Mouse (Mus musculus) megakaryocyte, embryonic 14.5 days (primary cell): ENCODE measurements around the gene Adamts16. TPM values are rescaled to one million over a fixed set of nuclear protein-coding genes. Genes with fewer than 3 reads are reported as not detected.

Experiments used
- H3K27me3 ChIP-seq: replicated peaks from 2 replicates; pipeline ENCODE3; 2012; ENCODE audit warnings: inconsistent platforms
- H3K36me3 ChIP-seq: replicated peaks from 2 replicates; pipeline ENCODE3; 2012; ENCODE audit warnings: low read length, inconsistent platforms, mixed read lengths
- H3K4me1 ChIP-seq: 2 replicates; pipeline ENCODE4 v1.6.1; 2012; ENCODE audit warnings: inconsistent platforms
- H3K4me3 ChIP-seq: replicated peaks from 2 replicates; pipeline ENCODE3; 2012; ENCODE audit warnings: moderate library complexity, mild to moderate bottlenecking, inconsistent platforms
- H3K9me3 ChIP-seq: 2 replicates; pipeline ENCODE4 v1.6.1; 2012; ENCODE audit warnings: inconsistent platforms
- FLI1 ChIP-seq: IDR thresholded peaks from 2 replicates; pipeline ENCODE4 v1.6.1; 2012; ENCODE audit warnings: low read length, inconsistent platforms, mixed read lengths
- GATA1 ChIP-seq: IDR thresholded peaks from 3 replicates; pipeline ENCODE4 v1.6.1; 2012; ENCODE audit warnings: mixed read lengths, low read length, inconsistent platforms, borderline replicate concordance
- polyA plus RNA-seq: library from polyadenylated mRNA; stranded (reverse); fragments of >175 nt; gene quantifications from 2 replicates; pipeline ENCODE4 v1.2.3, GENCODE M21; 2012; ENCODE audit warnings: low replicate concordance; ENCODE audit not compliant: insufficient read depth

The Adamts16 gene
- polyA plus RNA-seq, 1 experiment = not detected

- no peaks in the 10 kb centered on the region for H3K36me3 ChIP-seq
- no peaks in the 10 kb centered on the region for H3K9me3 ChIP-seq
- no peak for TF ChIP-seq FLI1
- no peak for TF ChIP-seq GATA1
- H3K4me3 ChIP-seq = no peak overlapping the region
- H3K27me3 ChIP-seq = peaks cover 11% of the 10 kb centered on the region
- peaks cover under 1% of the 10 kb centered on the region; the same call in 1 of the 2 replicates for H3K4me1 ChIP-seq
These were observed 5.4 kb downstream of the Adamts16 start for GRCm38 (mm10) chr13:70836246-70836645.

- H3K9me3 ChIP-seq = no peaks in the 10 kb centered on the region
- H3K4me1 ChIP-seq = no peaks in the 10 kb centered on the region
- TF ChIP-seq GATA1 (no peak), FLI1 (no peak)
- no peaks in the 10 kb centered on the region for H3K27me3 ChIP-seq
- H3K4me3 ChIP-seq = no peak overlapping the region
- H3K36me3 ChIP-seq = no peaks in the 10 kb centered on the region
These were observed 8.9 kb downstream of the Adamts16 start for GRCm38 (mm10) chr13:70832593-70833138.

DNA sequence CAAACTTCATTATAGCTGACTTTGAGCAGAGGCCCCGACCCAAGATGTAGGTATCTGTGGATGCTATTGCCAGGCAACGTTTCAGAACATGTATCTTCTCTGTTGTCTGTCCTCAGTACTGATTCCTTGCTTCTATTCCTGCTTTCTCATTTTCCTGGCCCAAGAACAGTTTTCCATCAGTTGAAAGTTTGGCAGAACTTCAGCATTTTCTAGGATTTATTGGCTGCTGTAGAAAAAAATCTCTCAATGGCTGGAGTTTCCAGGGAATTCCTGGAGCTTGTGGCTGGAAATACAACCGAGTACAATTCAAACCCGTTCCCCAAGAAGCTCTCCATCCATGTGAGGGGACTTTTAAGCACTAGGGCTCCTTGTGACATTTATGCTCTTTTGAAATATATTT is 10.6 kb downstream of the Adamts16 start:
- Histone ChIP-seq H3K4me3 (no peak overlapping the region), H3K9me3 (no peaks in the 10 kb centered on the region), H3K36me3 (no peaks in the 10 kb centered on the region), H3K27me3 (no peaks in the 10 kb centered on the region), H3K4me1 (no peaks in the 10 kb centered on the region)
- no peak for TF ChIP-seq GATA1

GRCm38 (mm10) chr13:70827507-70827906 is 14.1 kb downstream of the Adamts16 start:
- 0 out of 2 replicates have a peak, but pooled peaks cover 6% of the 10 kb centered on the region for H3K9me3 ChIP-seq
- no peaks in the 10 kb centered on the region for H3K27me3 ChIP-seq
- no peak overlapping the region for H3K4me3 ChIP-seq
- no peaks in the 10 kb centered on the region for H3K36me3 ChIP-seq
- TF ChIP-seq FLI1 (no peak), GATA1 (no peak)
- H3K4me1 ChIP-seq = no peaks in the 10 kb centered on the region

DNA sequence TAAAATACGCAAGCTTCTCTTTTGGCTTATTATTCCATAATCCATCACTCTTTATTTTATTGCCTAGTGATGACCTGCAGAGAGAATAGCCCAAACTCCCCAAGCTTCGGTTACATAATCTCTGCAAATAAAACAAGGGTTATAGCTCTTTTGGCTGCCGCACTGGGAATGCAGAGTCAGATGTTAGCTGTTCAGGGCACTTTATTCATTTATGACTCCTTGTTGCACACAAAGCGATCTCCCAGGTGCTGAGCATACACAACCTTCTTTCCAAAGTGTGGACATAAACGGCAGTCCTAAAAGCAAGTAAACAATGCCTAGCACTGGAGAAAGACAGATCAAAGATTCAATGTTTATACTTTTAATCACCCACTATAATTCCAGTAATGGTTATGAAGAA is 16.3 kb downstream of the Adamts16 start:
- Histone ChIP-seq H3K27me3 (no peaks in the 10 kb centered on the region), H3K36me3 (no peaks in the 10 kb centered on the region), H3K4me3 (no peak overlapping the region), H3K4me1 (no peaks in the 10 kb centered on the region), H3K9me3 (0 out of 2 replicates have a peak, but pooled peaks cover 6% of the 10 kb centered on the region)
- TF ChIP-seq GATA1 (no peak), FLI1 (no peak)

DNA sequence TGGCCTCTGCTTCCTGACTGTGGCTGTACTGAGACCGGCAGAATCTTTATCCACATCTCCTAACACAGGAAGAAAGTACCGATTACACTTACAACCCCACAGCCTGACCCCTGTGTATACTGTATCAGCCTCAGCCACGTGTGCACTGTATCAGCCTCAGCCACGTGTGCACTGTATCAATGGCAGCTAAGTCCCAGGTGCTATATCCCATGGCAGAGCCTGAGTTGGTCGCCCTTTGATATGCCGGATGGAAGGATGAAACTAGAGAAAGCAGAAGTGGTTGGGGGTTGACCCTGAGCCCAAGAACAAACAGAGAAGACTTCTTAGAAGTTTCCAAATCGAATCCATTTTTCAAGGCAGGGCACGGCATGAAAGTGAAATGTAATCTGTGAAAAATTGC is 17.9 kb downstream of the Adamts16 start:
- H3K4me1 ChIP-seq = no peaks in the 10 kb centered on the region
- no peak for TF ChIP-seq FLI1
- TF ChIP-seq GATA1 = no peak
- no peaks in the 10 kb centered on the region for H3K36me3 ChIP-seq
- H3K27me3 ChIP-seq = no peaks in the 10 kb centered on the region
- peak overlapping the region; percentile 69 for H3K4me3 ChIP-seq
- peaks cover 13% of the 10 kb centered on the region for H3K9me3 ChIP-seq

DNA sequence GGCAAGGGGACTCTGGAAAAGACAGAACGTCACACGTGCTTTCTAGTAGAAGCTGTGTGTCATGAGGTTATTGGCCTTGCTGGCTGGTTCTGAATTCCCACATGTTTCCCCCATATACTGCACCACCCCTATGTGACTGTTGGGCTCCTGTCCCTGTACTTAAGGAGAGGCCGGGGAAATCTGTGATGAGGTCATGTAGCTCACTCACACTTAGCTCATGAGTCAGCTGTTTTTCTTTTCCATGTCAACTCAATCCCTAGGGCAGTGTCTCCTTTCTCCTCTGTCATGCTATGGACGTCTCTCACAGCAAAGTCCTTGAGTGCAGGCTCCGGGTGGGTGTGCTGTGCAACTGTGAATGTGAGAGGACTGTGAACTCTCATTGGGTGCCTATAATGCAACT is 22.6 kb downstream of the Adamts16 start:
- H3K4me1 ChIP-seq = no peaks in the 10 kb centered on the region
- H3K4me3 ChIP-seq = no peak overlapping the region
- H3K9me3 ChIP-seq = peaks cover 28% of the 10 kb centered on the region
- no peaks in the 10 kb centered on the region for H3K36me3 ChIP-seq
- no peaks in the 10 kb centered on the region for H3K27me3 ChIP-seq
- TF ChIP-seq FLI1 (no peak), GATA1 (no peak)

GRCm38 (mm10) chr13:70814423-70814822 is 27.2 kb downstream of the Adamts16 start:
- Histone ChIP-seq H3K4me1 (no peaks in the 10 kb centered on the region), H3K4me3 (no peak overlapping the region), H3K9me3 (peaks cover 26% of the 10 kb centered on the region), H3K36me3 (no peaks in the 10 kb centered on the region), H3K27me3 (no peaks in the 10 kb centered on the region)
- no peak for TF ChIP-seq FLI1
- no peak for TF ChIP-seq GATA1

DNA sequence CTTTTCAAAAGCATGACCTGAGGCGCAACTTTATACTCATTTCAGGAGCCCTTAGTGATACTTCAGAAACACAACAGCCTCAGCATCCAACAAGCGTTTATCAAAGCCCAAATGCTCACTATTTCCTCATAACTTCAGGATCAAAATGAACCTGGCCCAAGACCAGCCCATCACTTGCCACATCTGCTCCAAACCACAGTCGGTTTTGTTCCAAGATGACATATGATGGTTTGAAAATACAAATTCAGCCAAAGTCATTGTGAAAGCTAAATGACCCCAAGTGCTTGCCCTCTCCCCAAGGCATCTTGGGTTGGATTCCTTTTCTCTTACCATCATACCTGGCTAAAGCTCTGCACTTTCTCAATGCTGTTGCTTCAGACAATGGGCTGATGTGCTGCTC is 36.1 kb downstream of the Adamts16 start:
- TF ChIP-seq FLI1 (no peak), GATA1 (no peak)
- Histone ChIP-seq H3K9me3 (peaks cover 6% of the 10 kb centered on the region; the same call in 1 of the 2 replicates), H3K4me1 (no peaks in the 10 kb centered on the region), H3K27me3 (no peaks in the 10 kb centered on the region), H3K4me3 (no peak overlapping the region), H3K36me3 (no peaks in the 10 kb centered on the region)

DNA sequence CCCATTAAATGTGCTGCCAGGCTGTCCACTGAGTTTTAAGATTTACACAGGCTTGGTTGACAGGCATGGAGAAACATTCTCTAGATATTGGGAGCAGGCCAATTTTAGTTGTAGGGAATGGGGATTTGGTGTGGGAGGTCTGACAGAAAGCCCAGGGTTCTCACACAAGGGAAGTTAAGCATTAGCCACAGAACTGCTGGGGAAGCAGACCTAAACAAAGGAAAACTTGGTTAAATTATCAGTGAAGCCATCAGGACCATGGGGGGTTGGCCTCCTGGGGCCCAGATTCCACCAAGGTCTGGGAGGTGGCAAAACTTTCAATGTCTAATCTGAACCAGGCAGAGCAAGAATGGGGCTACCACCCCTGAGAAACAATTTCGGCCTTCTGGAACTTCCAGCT is 38.8 kb downstream of the Adamts16 start:
- Histone ChIP-seq H3K4me1 (no peaks in the 10 kb centered on the region), H3K4me3 (no peak overlapping the region), H3K9me3 (peaks cover 6% of the 10 kb centered on the region; the same call in 1 of the 2 replicates), H3K27me3 (no peaks in the 10 kb centered on the region), H3K36me3 (no peaks in the 10 kb centered on the region)
- TF ChIP-seq FLI1 (no peak), GATA1 (no peak)

GRCm38 (mm10) chr13:70799322-70799721 is 42.3 kb downstream of the Adamts16 start:
- Histone ChIP-seq H3K4me1 (no peaks in the 10 kb centered on the region), H3K4me3 (no peak overlapping the region), H3K27me3 (no peaks in the 10 kb centered on the region), H3K36me3 (no peaks in the 10 kb centered on the region), H3K9me3 (peaks cover 11% of the 10 kb centered on the region; the same call in 1 of the 2 replicates)
- TF ChIP-seq GATA1 (no peak), FLI1 (no peak)
